Mouse (Mus musculus) layer of hippocampus, postnatal 25 days (tissue): Measurements from ENCODE around the gene Sept1. TPM values are rescaled to one million over a fixed set of nuclear protein-coding genes. Genes with fewer than 3 reads are reported as not detected.
"Not testable (repeated sequence)": the region's sequence is repeated elsewhere in the genome, so short reads cannot be mapped to it uniquely, and the experiment has no call there.

Source experiments
- DNase-seq, 2 experiments: peaks; one replicate each; pipeline ENCODE4 v3.0.0; 2022; ENCODE audit warnings: mixed read lengths in 2 of 2, low spot score in 1 of 2; ENCODE audit errors: extremely low spot score in 1 of 2
- total RNA-seq, 2 experiments: library from RNA; stranded (reverse); gene quantifications; 2 replicates each; pipeline ENCODE4 v1.2.3; 2021

Gene Sept1
- total RNA-seq, 2 experiments from 2014 or later = 4.0 to 4.2 TPM

GRCm38 (mm10) chr7:127255008-127255407 lies 22.1 kb upstream of the Sept1 start:
- DNase-seq = no peak

- peak; percentile 90 to 91 for DNase-seq
These were observed 21.2 kb upstream of the Sept1 start for GRCm38 (mm10) chr7:127253821-127254769.

- no peak for DNase-seq
These were observed 20.4 kb upstream of the Sept1 start for GRCm38 (mm10) chr7:127253341-127253740.

GRCm38 (mm10) chr7:127252414-127252813 lies 19.5 kb upstream of the Sept1 start:
- no peak for DNase-seq

GRCm38 (mm10) chr7:127250511-127250910 lies 17.6 kb upstream of the Sept1 start:
- DNase-seq = not testable (repeated sequence)

- no peak for DNase-seq
These were observed 12.0 kb upstream of the Sept1 start for GRCm38 (mm10) chr7:127244658-127245510.

GRCm38 (mm10) chr7:127243870-127244657 lies 11.1 kb upstream of the Sept1 start, which contains the start of gene Zfp771:
Gene Zfp771, plus strand, starts transcription at chr7:127244274.
- peak; percentile 81 to 89 for DNase-seq

GRCm38 (mm10) chr7:127243361-127243867 lies 10.5 kb upstream of the Sept1 start:
- DNase-seq = no peak

GRCm38 (mm10) chr7:127234777-127235176 lies 1.8 kb upstream of the Sept1 start:
- DNase-seq = no peak

- DNase-seq = no peak
These were observed 835 bp upstream of the Sept1 start for GRCm38 (mm10) chr7:127233765-127234164.

GRCm38 (mm10) chr7:127233368-127233749 lies 429 bp upstream of the Sept1 start:
- DNase-seq = peak in 1 of 2 experiments; percentile 33

GRCm38 (mm10) chr7:127231826-127232621 lies 906 bp downstream of the Sept1 start:
- no peak for DNase-seq

- no peak for DNase-seq
These were observed 1.6 kb downstream of the Sept1 start for GRCm38 (mm10) chr7:127231376-127231775.

- peak; percentile 57 to 89 for DNase-seq
These were observed 4.2 kb downstream of the Sept1 start for GRCm38 (mm10) chr7:127228615-127229303.

- DNase-seq = no peak
These were observed 7.6 kb downstream of the Sept1 start for GRCm38 (mm10) chr7:127225147-127225995.

GRCm38 (mm10) chr7:127224616-127225015 lies 8.3 kb downstream of the Sept1 start:
- DNase-seq = no peak
